Mouse (Mus musculus) forebrain, embryonic 14.5 days (tissue): ENCODE data around the gene Rin2. TPM values are rescaled to one million over a fixed set of nuclear protein-coding genes. Genes with fewer than 3 reads are reported as not detected.
A peak's percentile ranks its signal among the peaks of the same experiment; 100 is the strongest.

Source experiments
- ATAC-seq: fragments of 200-750 bp; cut with Nextera tagmentation; 2 replicates; pipeline ENCODE4 v1.8.0; 2017; ENCODE audit warnings: mild to moderate bottlenecking, moderate library complexity
- DNase-seq: peaks from one replicate; pipeline ENCODE4 v3.0.0-alpha.2; 2015; ENCODE audit warnings: low spot score
- H3K27ac ChIP-seq: fragments of 300-500 bp; sonication (generic); 2 replicates; pipeline ENCODE4 v1.5.1; 2014; ENCODE audit warnings: low read depth, mild to moderate bottlenecking, control low read depth, low read length, moderate library complexity
- H3K27me3 ChIP-seq: fragments of 300-500 bp; sonication (generic); replicated peaks from 2 replicates; pipeline ENCODE4 v1.6.1; 2014; ENCODE audit warnings: low read length, control low read depth, mixed read lengths; ENCODE audit not compliant: control insufficient read depth, insufficient read depth
- H3K36me3 ChIP-seq: fragments of 300-500 bp; sonication (generic); 2 replicates; pipeline ENCODE4 v1.6.1; 2014; ENCODE audit warnings: low read length, control low read depth; ENCODE audit not compliant: control insufficient read depth, insufficient read depth
- H3K4me1 ChIP-seq: fragments of 300-500 bp; sonication (generic); 2 replicates; pipeline ENCODE4 v1.6.1; 2014; ENCODE audit warnings: antibody characterized with exemption, low read length, control low read depth; ENCODE audit not compliant: control insufficient read depth, insufficient read depth
- H3K4me2 ChIP-seq: fragments of 300-500 bp; sonication (generic); 2 replicates; pipeline ENCODE4 v1.6.1; 2014; ENCODE audit warnings: mild to moderate bottlenecking, control low read depth, low read length
- H3K4me3 ChIP-seq: fragments of 300-500 bp; sonication (generic); 2 replicates; pipeline ENCODE4 v1.5.1; 2014; ENCODE audit warnings: low read depth, low read length, control low read depth
- H3K9ac ChIP-seq: fragments of 300-500 bp; sonication (generic); 2 replicates; pipeline ENCODE4 v1.6.1; 2014; ENCODE audit warnings: mild to moderate bottlenecking, low read length, control low read depth, moderate library complexity
- H3K9me3 ChIP-seq: fragments of 300-500 bp; sonication (generic); replicated peaks from 2 replicates; pipeline ENCODE4 v1.6.1; 2016; ENCODE audit warnings: low read length, control low read depth, mixed read lengths; ENCODE audit not compliant: control insufficient read depth
- WGBS: fragments of 180-500 bp; shearing (Covaris S2); extraction: QIAGEN DNeasy Blood & Tissue Kit; methylation state at CpG from one replicate; pipeline ENCODE4 v1.1.7; 2014; 5-methylcytosine and 5-hydroxymethylcytosine counted together
- polyA plus RNA-seq: library from polyadenylated mRNA; unstranded; fragments of >200 nt; fragmentation: Nextera tagmentation; extraction: Ambion mirVana; gene quantifications from 2 replicates; pipeline ENCODE4 v1.2.1, GENCODE M21; 2014

The Rin2 gene
- polyA plus RNA-seq, 1 experiment from 2014 or later = 9.0 TPM

DNA sequence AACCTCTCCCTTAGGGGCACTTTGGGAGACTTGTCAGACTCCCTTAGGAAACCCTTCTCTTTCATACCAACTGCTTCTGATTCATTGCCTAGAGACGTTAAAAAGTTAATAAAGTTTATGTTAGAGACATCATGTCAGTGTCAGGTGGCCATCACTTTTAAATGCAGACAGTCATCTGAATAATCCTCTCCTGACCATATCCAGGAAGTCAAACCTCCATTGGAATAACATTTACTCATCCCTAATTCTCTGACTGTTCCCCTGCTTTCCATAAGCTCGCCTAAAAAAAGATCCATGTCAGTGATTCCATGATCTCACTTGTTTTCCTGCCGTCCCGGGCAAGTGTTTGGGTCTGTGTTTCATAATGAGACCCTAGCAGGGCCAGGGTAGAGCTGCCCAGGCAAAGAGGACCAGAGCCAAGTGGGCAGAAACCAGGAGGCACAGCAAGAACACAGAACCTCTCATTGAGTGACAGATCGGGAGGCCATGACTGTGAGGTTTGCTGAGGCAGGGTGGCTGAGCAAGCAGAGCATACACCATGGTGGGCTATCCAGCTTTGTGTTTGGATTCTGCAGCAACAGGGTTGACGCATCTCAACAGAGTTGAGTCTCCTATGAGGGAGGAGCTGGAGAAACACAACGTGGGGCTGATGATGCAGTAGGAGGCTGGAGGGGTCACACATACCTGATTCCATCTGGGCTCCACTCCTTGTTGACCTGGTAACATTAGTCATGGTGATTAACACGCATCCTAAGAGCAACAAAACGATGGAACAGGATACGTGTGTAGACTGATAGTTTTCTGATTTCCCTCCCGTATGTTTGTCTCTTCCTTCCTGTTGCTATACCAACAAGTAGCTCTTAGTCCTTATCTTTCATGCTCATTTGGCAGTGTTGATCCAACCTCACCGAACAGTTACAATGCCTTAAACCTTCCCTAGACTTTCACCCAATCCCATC lies 81.1 kb downstream of the Rin2 start:
- Histone ChIP-seq H3K9ac (no peak overlapping the region), H3K27me3 (no peaks in the 10 kb centered on the region), H3K27ac (no peak overlapping the region), H3K9me3 (no peaks in the 10 kb centered on the region), H3K4me1 (no peaks in the 10 kb centered on the region), H3K36me3 (no peaks in the 10 kb centered on the region), H3K4me2 (no peak overlapping the region), H3K4me3 (no peak overlapping the region)
- ATAC-seq (no peak), DNase-seq (no peak)
- 88% methylated on average over 12 of the region's 12 CpGs for WGBS

DNA sequence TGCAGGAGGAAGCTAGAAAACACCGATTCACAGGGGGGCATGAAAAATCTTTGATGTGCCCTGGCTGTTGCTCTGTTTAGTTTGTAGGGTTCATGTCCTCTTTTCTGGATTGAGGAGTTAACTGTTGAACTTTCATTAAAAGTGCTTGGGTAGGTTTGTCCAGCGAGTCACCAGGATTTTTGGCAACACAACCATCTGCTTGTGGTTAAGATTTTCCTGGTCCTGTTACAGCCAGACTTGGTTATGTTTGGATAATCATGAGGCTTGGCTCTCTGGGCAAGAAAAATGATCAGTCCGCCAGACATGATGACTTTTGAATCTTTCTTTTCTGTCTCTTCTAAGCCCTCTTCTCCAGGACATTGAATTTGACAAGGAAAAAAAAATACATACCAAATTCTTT lies 85.1 kb downstream of the Rin2 start:
- Histone ChIP-seq H3K9ac (no peak overlapping the region), H3K9me3 (no peaks in the 10 kb centered on the region), H3K27ac (no peak overlapping the region), H3K36me3 (no peaks in the 10 kb centered on the region), H3K4me1 (no peaks in the 10 kb centered on the region), H3K4me2 (no peak overlapping the region), H3K27me3 (no peaks in the 10 kb centered on the region), H3K4me3 (no peak overlapping the region)
- ATAC-seq (no peak), DNase-seq (no peak)
- 80% methylated on average over 3 of the region's 3 CpGs for WGBS

DNA sequence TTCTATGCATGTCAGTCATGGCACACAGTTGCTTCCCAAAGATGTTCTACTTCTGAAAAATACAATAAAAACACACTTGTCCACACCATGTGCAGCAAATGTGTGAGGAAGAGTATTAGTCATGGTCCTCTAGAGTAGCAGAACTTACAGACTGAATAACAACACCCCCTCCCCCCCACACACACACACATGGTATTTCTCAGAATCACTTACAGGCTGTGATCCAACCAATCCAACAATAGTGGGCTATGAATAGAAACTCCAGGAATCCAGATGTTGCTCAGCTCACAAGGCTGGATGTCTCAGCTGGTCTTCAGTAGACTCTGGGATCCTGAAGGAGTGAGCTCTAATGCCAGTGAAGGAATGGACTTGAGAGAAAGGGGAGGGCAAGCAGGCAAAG lies 86.4 kb downstream of the Rin2 start:
- H3K4me1 ChIP-seq = no peaks in the 10 kb centered on the region
- H3K9ac ChIP-seq = no peak overlapping the region
- no peaks in the 10 kb centered on the region for H3K27me3 ChIP-seq
- H3K36me3 ChIP-seq = no peaks in the 10 kb centered on the region
- no peak overlapping the region for H3K4me2 ChIP-seq
- no peak overlapping the region for H3K4me3 ChIP-seq
- DNase-seq (no peak), ATAC-seq (no peak)
- no peaks in the 10 kb centered on the region for H3K9me3 ChIP-seq
- H3K27ac ChIP-seq = no peak overlapping the region

DNA sequence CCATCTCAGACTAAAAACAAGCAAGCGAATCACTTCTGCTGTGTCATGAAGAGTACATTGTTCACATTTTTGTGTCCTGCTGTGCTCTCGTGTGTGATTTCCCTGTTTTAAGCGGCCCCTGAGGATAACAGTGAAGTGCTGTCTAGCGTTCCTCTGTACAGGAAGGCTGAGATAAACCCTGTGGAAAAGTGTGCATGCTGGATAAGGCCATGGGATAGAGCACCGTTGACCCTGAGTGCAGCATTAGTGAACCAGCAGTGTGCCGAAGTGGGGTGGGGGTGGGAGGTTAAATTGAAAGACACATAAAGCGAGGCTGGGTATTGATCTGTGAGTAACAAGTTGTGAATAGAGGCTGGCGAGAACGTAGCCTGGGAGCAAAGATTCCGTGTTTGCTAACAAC lies 94.9 kb downstream of the Rin2 start:
- DNase-seq = peak; percentile 41
- 2% methylated on average over 10 of the region's 10 CpGs for WGBS
- no peak overlapping the region for H3K27ac ChIP-seq
- H3K27me3 ChIP-seq = no peaks in the 10 kb centered on the region
- H3K36me3 ChIP-seq = no peaks in the 10 kb centered on the region
- H3K9ac ChIP-seq = no peak overlapping the region
- peak; percentile 46; the same call in 1 of the 2 replicates for ATAC-seq
- no peak overlapping the region for H3K4me3 ChIP-seq
- no peaks in the 10 kb centered on the region for H3K9me3 ChIP-seq
- H3K4me2 ChIP-seq = peak overlapping the region; percentile 24; the same call in 1 of the 2 replicates
- H3K4me1 ChIP-seq = peaks cover 11% of the 10 kb centered on the region

DNA sequence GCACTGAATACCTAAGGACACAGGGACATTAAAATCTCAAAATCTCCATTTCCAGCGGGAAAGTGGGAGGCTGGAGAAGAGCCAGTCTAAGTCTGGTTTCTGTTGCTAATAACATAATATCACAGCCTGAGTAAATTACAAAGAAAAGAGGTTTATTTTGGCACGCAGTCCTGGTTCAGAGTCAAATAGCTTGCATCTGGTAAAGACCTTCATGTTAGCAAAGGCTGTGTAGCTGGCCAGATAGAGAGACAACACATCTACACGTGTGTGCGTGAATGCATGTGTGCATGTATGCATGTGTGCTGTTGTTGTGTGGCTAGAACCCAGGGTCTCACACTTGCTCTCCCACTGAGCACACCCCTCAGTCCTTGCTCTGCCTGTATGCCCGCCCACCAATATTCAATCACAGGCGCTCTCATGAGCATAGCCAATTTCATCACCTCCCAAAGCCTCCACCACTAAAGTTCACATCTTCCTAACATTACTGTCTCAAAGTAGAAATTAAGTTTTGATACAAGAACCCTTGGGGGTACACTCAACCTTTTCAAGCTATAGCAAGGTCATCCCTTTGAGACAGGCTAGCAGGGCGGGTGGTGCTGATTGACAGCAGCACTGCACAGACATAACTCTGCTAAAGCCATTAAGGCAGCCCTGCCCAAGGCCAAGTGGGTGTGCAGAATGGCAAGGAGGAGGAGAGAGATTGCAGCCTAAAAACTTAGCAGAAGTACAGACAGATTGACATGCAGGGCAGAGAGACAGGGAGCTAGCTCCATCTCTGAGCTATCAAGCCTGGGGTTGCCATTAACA lies 95.9 kb downstream of the Rin2 start:
- Histone ChIP-seq H3K27ac (no peak overlapping the region), H3K4me3 (no peak overlapping the region), H3K9ac (0 out of 2 replicates have a peak overlapping the region, but pooled peaks have one; percentile 13), H3K4me1 (peaks cover 11% of the 10 kb centered on the region), H3K4me2 (no peak overlapping the region), H3K9me3 (no peaks in the 10 kb centered on the region), H3K36me3 (no peaks in the 10 kb centered on the region), H3K27me3 (no peaks in the 10 kb centered on the region)
- 79% methylated on average over 7 of the region's 7 CpGs for WGBS
- ATAC-seq (no peak), DNase-seq (peak; percentile 8)

DNA sequence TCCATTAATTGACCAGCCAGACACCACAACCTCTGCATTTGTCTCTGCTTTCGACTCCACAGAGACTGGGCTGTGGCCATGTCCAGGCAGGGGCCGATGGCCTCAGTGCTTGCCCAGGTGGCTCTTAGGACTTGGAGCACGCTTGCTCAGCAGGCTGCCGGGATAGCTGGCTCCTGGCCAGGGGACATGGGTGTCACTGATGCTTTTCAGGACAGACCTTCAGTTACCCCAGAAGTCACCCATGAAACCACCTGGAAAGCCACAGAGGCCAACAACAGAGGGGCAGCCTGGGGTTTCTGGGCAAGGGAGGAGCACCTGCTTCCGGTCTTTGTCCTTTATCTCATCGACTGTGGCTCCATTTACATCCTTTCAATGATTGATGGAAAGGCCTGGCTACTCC lies 108.2 kb downstream of the Rin2 start:
- no peak overlapping the region for H3K4me3 ChIP-seq
- DNase-seq (no peak), ATAC-seq (no peak)
- H3K4me2 ChIP-seq = no peak overlapping the region
- no peaks in the 10 kb centered on the region for H3K9me3 ChIP-seq
- WGBS = 79% methylated on average over 6 of the region's 6 CpGs
- H3K27me3 ChIP-seq = no peaks in the 10 kb centered on the region
- no peaks in the 10 kb centered on the region for H3K36me3 ChIP-seq
- H3K9ac ChIP-seq = no peak overlapping the region
- peaks cover 8% of the 10 kb centered on the region for H3K4me1 ChIP-seq
- H3K27ac ChIP-seq = no peak overlapping the region

DNA sequence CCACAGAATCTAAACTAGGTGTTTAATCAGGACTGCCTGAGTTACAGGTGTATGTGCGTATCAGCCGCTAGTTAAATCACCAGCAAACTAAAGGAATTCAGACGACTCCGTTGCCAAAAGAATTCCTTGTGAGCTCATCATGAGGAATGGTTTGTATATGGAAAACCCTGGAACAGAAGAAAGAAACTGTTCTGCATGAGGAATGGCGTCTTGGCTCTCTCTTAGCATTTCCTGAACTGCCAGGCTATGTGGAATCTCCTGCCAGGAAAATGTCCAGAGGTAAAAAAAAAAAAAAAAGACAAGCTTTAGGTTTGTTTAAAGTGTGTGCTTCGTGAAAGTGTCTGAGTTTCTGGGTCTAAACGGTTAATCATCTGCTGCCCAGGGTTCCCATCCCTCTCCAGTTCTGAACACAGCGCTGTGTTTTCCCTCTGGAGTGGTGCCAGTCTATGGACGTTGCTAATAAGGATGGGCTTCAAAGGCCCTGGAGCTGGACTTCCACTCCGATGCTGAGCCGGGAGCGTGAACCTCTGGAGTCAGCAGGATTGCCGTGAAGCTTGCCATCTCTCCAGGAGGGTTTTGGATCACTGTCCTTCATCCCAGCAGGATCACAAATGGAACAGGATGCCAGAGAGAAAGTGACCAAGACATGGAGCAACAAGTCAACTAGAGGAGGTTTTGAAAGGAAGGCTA lies 109.4 kb downstream of the Rin2 start:
- Histone ChIP-seq H3K9me3 (no peaks in the 10 kb centered on the region), H3K27me3 (no peaks in the 10 kb centered on the region), H3K9ac (no peak overlapping the region), H3K4me1 (peaks cover 8% of the 10 kb centered on the region), H3K27ac (no peak overlapping the region), H3K4me3 (no peak overlapping the region), H3K4me2 (no peak overlapping the region), H3K36me3 (no peaks in the 10 kb centered on the region)
- 49% methylated on average over 13 of the region's 13 CpGs for WGBS
- peak; percentile 40 for DNase-seq
- ATAC-seq = no peak

DNA sequence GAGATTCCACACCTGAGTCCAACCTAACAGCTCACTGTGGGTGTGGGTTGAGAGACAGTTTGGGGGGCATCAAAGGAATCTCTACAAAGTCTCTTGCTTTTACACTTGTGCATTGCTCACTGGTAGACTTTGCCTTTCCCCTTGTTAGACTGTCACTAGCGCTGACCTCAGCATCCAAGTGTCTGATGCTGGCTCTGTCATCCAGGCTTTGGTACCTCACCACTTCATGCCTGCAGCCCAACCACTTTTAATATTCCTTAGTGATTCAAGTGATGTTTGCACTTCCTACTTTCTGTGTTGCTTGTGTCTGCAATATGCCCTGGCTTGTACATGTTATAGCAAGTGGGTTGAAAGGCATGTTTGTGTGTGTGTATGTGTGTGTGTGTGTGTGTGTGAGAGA lies 109.9 kb downstream of the Rin2 start:
- ATAC-seq (no peak), DNase-seq (no peak)
- Histone ChIP-seq H3K27ac (no peak overlapping the region), H3K4me2 (no peak overlapping the region), H3K9me3 (no peaks in the 10 kb centered on the region), H3K4me3 (no peak overlapping the region), H3K4me1 (peaks cover 8% of the 10 kb centered on the region), H3K27me3 (no peaks in the 10 kb centered on the region), H3K9ac (no peak overlapping the region), H3K36me3 (no peaks in the 10 kb centered on the region)
- WGBS = 91% methylated on average over 1 of the region's 1 CpGs
